ENCODE assay signal across 8 mouse cellular contexts in genomic region chr8:119743291-119744026, GRCm38 (mm10). TPM values are rescaled to one million over a fixed set of nuclear protein-coding genes. Genes with fewer than 3 reads are reported as not detected.
DNase-seq lines count a peak whose midpoint lies in the region; ATAC-seq and TF ChIP-seq lines count a peak whose summit lies in the region.

No protein-coding gene starts in this region.

- no peak for TF ChIP-seq POLR2A in ES-Bruce4 (IDR thresholded peaks at IDR 0.05; ENCODE audit: insufficient read depth, low read length)
- TF ChIP-seq POLR2A in heart, adult 2 months (IDR thresholded peaks at IDR 0.05; ENCODE audit: insufficient read depth, low read depth, low read length), result no peak

- peak; percentile 69 for TF ChIP-seq CTCF in ES-Bruce4 (IDR thresholded peaks at IDR 0.05; ENCODE audit: low read depth, low read length)
- TF ChIP-seq CTCF in heart, adult 2 months (IDR thresholded peaks at IDR 0.05), result peak; percentile 73

- H3K4me2 ChIP-seq in kidney, embryonic 15.5 days, result no peak overlapping the region

- H3K27ac ChIP-seq in kidney, embryonic 15.5 days, result no peak overlapping the region
- H3K27ac ChIP-seq in ES-Bruce4 (ENCODE audit: insufficient read depth, low read length), result no peak overlapping the region
- no peak overlapping the region for H3K27ac ChIP-seq in heart, adult 2 months
- H3K27ac ChIP-seq in limb, embryonic 10.5 days, result no peak overlapping the region

- no peaks in the 10 kb centered on the region for H3K36me3 ChIP-seq in kidney, embryonic 15.5 days
- H3K36me3 ChIP-seq in ES-Bruce4 (ENCODE audit: control insufficient read depth, insufficient read depth, low read length, poor library complexity, severe bottlenecking), result no peaks in the 10 kb centered on the region
- no peaks in the 10 kb centered on the region for H3K36me3 ChIP-seq in heart, adult 2 months (ENCODE audit: control insufficient read depth, insufficient read depth, low read length)
- H3K36me3 ChIP-seq in limb, embryonic 10.5 days, result no peaks in the 10 kb centered on the region

- H3K4me1 ChIP-seq in kidney, embryonic 15.5 days, result peaks cover 12% of the 10 kb centered on the region
- H3K4me1 ChIP-seq in ES-Bruce4 (ENCODE audit: control insufficient read depth, insufficient read depth, low read length), result no peaks in the 10 kb centered on the region
- H3K4me1 ChIP-seq in heart, adult 2 months (ENCODE audit: control insufficient read depth, insufficient read depth, low read length), result no peaks in the 10 kb centered on the region
- peaks cover 9% of the 10 kb centered on the region; the same call in 1 of the 2 replicates for H3K4me1 ChIP-seq in limb, embryonic 10.5 days

- no peaks in the 10 kb centered on the region for H3K9me3 ChIP-seq in kidney, embryonic 15.5 days (replicated peaks)
- no peaks in the 10 kb centered on the region for H3K9me3 ChIP-seq in ES-Bruce4 (replicated peaks; ENCODE audit: control insufficient read depth, insufficient read depth, low read length, poor library complexity, severe bottlenecking)
- no peaks in the 10 kb centered on the region for H3K9me3 ChIP-seq in limb, embryonic 10.5 days (replicated peaks)

- H3K27me3 ChIP-seq in kidney, embryonic 15.5 days, result no peaks in the 10 kb centered on the region
- no peaks in the 10 kb centered on the region for H3K27me3 ChIP-seq in ES-Bruce4 (ENCODE audit: control insufficient read depth, insufficient read depth, low read length, poor library complexity, severe bottlenecking)
- no peaks in the 10 kb centered on the region for H3K27me3 ChIP-seq in heart, adult 2 months (ENCODE audit: control insufficient read depth, insufficient read depth, low read length)
- H3K27me3 ChIP-seq in limb, embryonic 10.5 days (ENCODE audit: low read depth, poor library complexity, severe bottlenecking), result no peaks in the 10 kb centered on the region

- DNase-seq in kidney, adult 18-20 months, result peak; percentile 40
- DNase-seq in adrenal gland, postnatal 25 days, result peak; percentile 47
- DNase-seq in heart, adult 2 months, result peak; percentile 13 to 35
- DNase-seq in limb, embryonic 10.5 days (ENCODE audit: low spot score), result peak; percentile 67
- DNase-seq in natural killer cell, adult 2 months (ENCODE audit: low spot score in 2 of 2), result peak; percentile 5 to 37
- no peak for DNase-seq in c-Kit-positive CD71-positive TER-119-positive erythroid progenitor cells, embryonic 14.5 days (ENCODE audit: low spot score)

- intact Hi-C loops in heart, adult 2 months (cut with DNase I), result no loop called here

- TF ChIP-seq EP300 in ES-Bruce4 (IDR thresholded peaks at IDR 0.05; ENCODE audit: insufficient read depth, low read depth, low read length), result no peak
- TF ChIP-seq EP300 in heart, adult 2 months (IDR thresholded peaks at IDR 0.05; ENCODE audit: insufficient read depth, low read depth, low read length), result no peak

- 39% methylated on average over 13 of the region's 13 CpGs for whole genome bisulfite sequencing in kidney, embryonic 15.5 days
- 50% methylated on average over 13 of the region's 13 CpGs for WGBS in heart, adult 2 months
- 62% methylated on average over 13 of the region's 13 CpGs for WGBS in limb, embryonic 10.5 days

- H3K79me2 ChIP-seq in heart, adult 2 months (replicated peaks; ENCODE audit: control insufficient read depth, insufficient read depth, low read length), result no peaks in the 10 kb centered on the region

- no peak for ATAC-seq in kidney, embryonic 15.5 days (replicated peaks; ENCODE audit: low FRiP score)

- H3K9ac ChIP-seq in kidney, embryonic 15.5 days, result no peak overlapping the region
- no peak overlapping the region for H3K9ac ChIP-seq in ES-Bruce4 (ENCODE audit: low read depth, poor library complexity, severe bottlenecking)
- H3K9ac ChIP-seq in heart, adult 2 months (ENCODE audit: low read depth, low read length), result no peak overlapping the region

- H3K4me3 ChIP-seq in kidney, embryonic 15.5 days (replicated peaks), result no peak overlapping the region
- H3K4me3 ChIP-seq in ES-Bruce4 (ENCODE audit: low read depth, low read length), result no peak overlapping the region
- H3K4me3 ChIP-seq in heart, adult 2 months, result no peak overlapping the region
- H3K4me3 ChIP-seq in limb, embryonic 10.5 days, result no peak overlapping the region

RNA-seq across cellular contexts. Expression of gene Tldc1, which starts 34.8 kb away (rescaled TPM):
- 14.9 and 15.0 TPM in 2 replicates for polyA plus RNA-seq in kidney, embryonic 15.5 days (2015; fragmentation: Nextera tagmentation; extraction: Ambion mirVana)
- polyA plus RNA-seq in ES-Bruce4 (2011; ENCODE audit: insufficient read depth, insufficient read length, low read depth, missing spikeins), result 12.7 and 15.5 TPM in 2 replicates
- total RNA-seq in adrenal gland, postnatal 25 days (2021), result 11.3 and 22.1 TPM in 2 replicates
- total RNA-seq in heart, adult 2 months (2021), result 10 to 100 TPM; 11.3 TPM
- 14.6 and 15.6 TPM in 2 replicates for polyA plus RNA-seq in heart, adult 2 months (2012; rRNA removed)
- 13.1 and 14.6 TPM in 2 replicates for polyA plus RNA-seq in limb, embryonic 10.5 days (2016; fragmentation: Nextera tagmentation; extraction: Ambion mirVana)

RNA-seq across cellular contexts. Expression of gene Atp2c2, which starts 43.6 kb away (rescaled TPM):
- 1.6 and 2.7 TPM in 2 replicates for polyA plus RNA-seq in kidney, embryonic 15.5 days (2015; fragmentation: Nextera tagmentation; extraction: Ambion mirVana)
- 2.8 and 3.4 TPM in 2 replicates for polyA plus RNA-seq in ES-Bruce4 (2011; ENCODE audit: insufficient read depth, insufficient read length, low read depth, missing spikeins)
- 0.67 and 0.95 TPM in 2 replicates for total RNA-seq in adrenal gland, postnatal 25 days (2021)
- total RNA-seq in heart, adult 2 months (2021), result under 1 TPM in 1 of 2 experiments, not detected in 1; 0.07 TPM
- 0.59 TPM in 1 of 2 replicates, not detected in the other for polyA plus RNA-seq in heart, adult 2 months (2012; rRNA removed)
- polyA plus RNA-seq in limb, embryonic 10.5 days (2016; fragmentation: Nextera tagmentation; extraction: Ambion mirVana), result 2.3 and 2.5 TPM in 2 replicates
